Mouse (Mus musculus) lung, embryonic 15.5 days (tissue): Measurements from ENCODE around the gene Rxfp4. TPM values are rescaled to one million over a fixed set of nuclear protein-coding genes. Genes with fewer than 3 reads are reported as not detected.

Experiments
- ATAC-seq: fragments of 200-750 bp; cut with Nextera tagmentation; 2 replicates; pipeline ENCODE4 v1.8.0; 2017; ENCODE audit warnings: moderate number of reproducible peaks, borderline replicate concordance; ENCODE audit not compliant: low FRiP score, low TSS enrichment; ENCODE audit errors: extremely low read depth
- H3K27ac ChIP-seq: fragments of 300-500 bp; sonication (generic); 2 replicates; pipeline ENCODE4 v1.5.1; 2015; ENCODE audit warnings: moderate library complexity, mild to moderate bottlenecking, inconsistent platforms
- H3K27me3 ChIP-seq: fragments of 300-500 bp; sonication (generic); 2 replicates; pipeline ENCODE4 v1.6.1; 2015; ENCODE audit warnings: inconsistent platforms
- H3K36me3 ChIP-seq: fragments of 300-500 bp; sonication (generic); 2 replicates; pipeline ENCODE4 v1.6.1; 2015; ENCODE audit warnings: inconsistent platforms
- H3K4me1 ChIP-seq: fragments of 300-500 bp; sonication (generic); 2 replicates; pipeline ENCODE4 v1.6.1; 2015; ENCODE audit warnings: inconsistent platforms
- H3K4me2 ChIP-seq: fragments of 300-500 bp; sonication (generic); 2 replicates; pipeline ENCODE4 v1.6.1; 2015; ENCODE audit warnings: inconsistent platforms, mild to moderate bottlenecking, moderate library complexity
- H3K4me3 ChIP-seq: fragments of 300-500 bp; sonication (generic); 2 replicates; pipeline ENCODE4 v1.5.1; 2015; ENCODE audit warnings: mild to moderate bottlenecking, inconsistent platforms
- H3K9ac ChIP-seq: fragments of 300-500 bp; sonication (generic); 2 replicates; pipeline ENCODE4 v1.6.1; 2015; ENCODE audit warnings: inconsistent platforms
- H3K9me3 ChIP-seq: fragments of 300-500 bp; sonication (generic); 2 replicates; pipeline ENCODE4 v1.6.1; 2016; ENCODE audit warnings: inconsistent platforms
- WGBS: fragments of 180-500 bp; shearing (Covaris S2); methylation state at CpG from one replicate; pipeline ENCODE4 v1.1.7; 2015; 5-methylcytosine and 5-hydroxymethylcytosine counted together
- polyA plus RNA-seq: library from polyadenylated mRNA; unstranded; fragments of >200 nt; fragmentation: Nextera tagmentation; extraction: Ambion mirVana; gene quantifications from 2 replicates; pipeline ENCODE4 v1.2.1, GENCODE M21; 2015

Gene Rxfp4
- polyA plus RNA-seq, 1 experiment from 2014 or later, result not detected

DNA sequence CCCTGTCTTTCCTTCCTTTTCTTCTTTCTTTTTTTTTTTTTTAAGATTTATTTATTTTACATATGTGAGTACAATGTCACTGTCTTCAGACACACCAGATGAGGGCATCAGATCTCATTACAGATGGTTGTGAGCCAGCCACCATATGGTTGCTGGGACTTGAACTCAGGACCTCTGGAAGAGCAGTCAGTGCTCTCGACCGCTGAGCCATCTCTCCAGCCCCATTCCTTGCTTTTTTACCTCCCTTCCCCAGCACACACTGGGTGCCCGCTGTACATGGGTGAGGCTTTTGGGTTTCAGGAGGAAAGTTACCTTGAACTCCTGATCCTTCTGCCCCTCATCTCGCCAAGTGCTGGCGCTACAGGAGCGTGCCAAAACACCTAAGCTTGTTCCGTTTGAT lies 27.4 kb downstream of the Rxfp4 start:
- H3K4me3 ChIP-seq, result no peak overlapping the region
- WGBS, result 74% methylated on average over 7 of the region's 7 CpGs
- ATAC-seq, result no peak
- H3K36me3 ChIP-seq, result peaks cover 16% of the 10 kb centered on the region; the same call in 1 of the 2 replicates
- no peaks in the 10 kb centered on the region for H3K27me3 ChIP-seq
- peaks cover 71% of the 10 kb centered on the region for H3K4me1 ChIP-seq
- peak overlapping the region; percentile 69; the same call in 1 of the 2 replicates for H3K4me2 ChIP-seq
- H3K9me3 ChIP-seq, result no peaks in the 10 kb centered on the region
- H3K27ac ChIP-seq, result no peak overlapping the region
- no peak overlapping the region; the same call in 1 of the 2 replicates for H3K9ac ChIP-seq

DNA sequence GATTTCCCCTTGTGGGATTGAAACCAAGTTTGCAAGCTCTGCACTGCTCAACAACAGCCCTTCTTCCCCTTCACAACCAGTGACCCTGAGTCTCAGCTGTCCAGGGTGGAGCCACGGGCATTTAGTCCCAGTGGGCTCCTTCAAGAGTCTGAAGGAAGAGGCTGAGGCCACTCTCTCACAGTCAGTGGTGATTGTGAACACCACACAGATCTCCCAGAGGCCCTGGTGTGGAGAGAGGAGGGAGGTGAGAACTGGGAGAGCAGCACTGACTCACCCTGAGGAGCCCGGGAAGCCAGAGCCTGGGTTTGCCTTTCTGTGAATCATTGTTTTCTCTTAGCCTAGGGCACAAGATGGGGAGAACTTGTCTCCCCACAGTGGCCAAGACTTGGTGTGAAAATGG lies 28.0 kb downstream of the Rxfp4 start:
- no peaks in the 10 kb centered on the region for H3K27me3 ChIP-seq
- 0 out of 2 replicates have a peak overlapping the region, but pooled peaks have one; percentile 89 for H3K4me3 ChIP-seq
- no peak for ATAC-seq
- H3K4me1 ChIP-seq, result peaks cover 71% of the 10 kb centered on the region
- H3K4me2 ChIP-seq, result peak overlapping the region; percentile 69
- H3K9me3 ChIP-seq, result no peaks in the 10 kb centered on the region
- H3K36me3 ChIP-seq, result peaks cover 11% of the 10 kb centered on the region; the same call in 1 of the 2 replicates
- peak overlapping the region; percentile 98 for H3K27ac ChIP-seq
- WGBS, result 29% methylated on average over 2 of the region's 2 CpGs
- H3K9ac ChIP-seq, result no peak overlapping the region; the same call in 1 of the 2 replicates

DNA sequence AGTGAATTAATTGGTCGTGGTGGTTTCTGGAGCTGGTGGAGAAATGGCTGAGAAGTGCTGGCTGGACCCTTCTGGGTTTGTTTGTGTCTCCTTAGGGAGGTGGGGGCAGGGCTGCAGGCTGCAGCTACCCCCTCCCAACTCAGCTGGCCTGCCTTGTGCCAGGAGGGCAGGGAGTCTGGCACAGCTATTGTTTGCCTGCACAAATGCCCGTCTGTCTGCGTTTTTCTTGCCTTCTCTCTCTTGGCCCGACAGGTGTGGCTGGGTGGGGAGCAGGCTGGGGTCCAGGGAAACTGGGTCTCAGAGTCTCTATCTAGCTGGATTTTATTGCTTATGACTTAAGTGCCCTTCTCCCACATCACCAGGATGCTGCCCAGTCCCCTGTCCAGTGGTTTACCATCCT lies 28.6 kb downstream of the Rxfp4 start:
- Histone ChIP-seq H3K27me3 (no peaks in the 10 kb centered on the region), H3K4me3 (peak overlapping the region; percentile 89), H3K9me3 (no peaks in the 10 kb centered on the region), H3K9ac (0 out of 2 replicates have a peak overlapping the region, but pooled peaks have one; percentile 95), H3K27ac (peak overlapping the region; percentile 98), H3K4me2 (peak overlapping the region; percentile 69), H3K36me3 (peaks cover 5% of the 10 kb centered on the region; the same call in 1 of the 2 replicates), H3K4me1 (peaks cover 71% of the 10 kb centered on the region)
- no peak for ATAC-seq
- 15% methylated on average over 4 of the region's 4 CpGs for WGBS

DNA sequence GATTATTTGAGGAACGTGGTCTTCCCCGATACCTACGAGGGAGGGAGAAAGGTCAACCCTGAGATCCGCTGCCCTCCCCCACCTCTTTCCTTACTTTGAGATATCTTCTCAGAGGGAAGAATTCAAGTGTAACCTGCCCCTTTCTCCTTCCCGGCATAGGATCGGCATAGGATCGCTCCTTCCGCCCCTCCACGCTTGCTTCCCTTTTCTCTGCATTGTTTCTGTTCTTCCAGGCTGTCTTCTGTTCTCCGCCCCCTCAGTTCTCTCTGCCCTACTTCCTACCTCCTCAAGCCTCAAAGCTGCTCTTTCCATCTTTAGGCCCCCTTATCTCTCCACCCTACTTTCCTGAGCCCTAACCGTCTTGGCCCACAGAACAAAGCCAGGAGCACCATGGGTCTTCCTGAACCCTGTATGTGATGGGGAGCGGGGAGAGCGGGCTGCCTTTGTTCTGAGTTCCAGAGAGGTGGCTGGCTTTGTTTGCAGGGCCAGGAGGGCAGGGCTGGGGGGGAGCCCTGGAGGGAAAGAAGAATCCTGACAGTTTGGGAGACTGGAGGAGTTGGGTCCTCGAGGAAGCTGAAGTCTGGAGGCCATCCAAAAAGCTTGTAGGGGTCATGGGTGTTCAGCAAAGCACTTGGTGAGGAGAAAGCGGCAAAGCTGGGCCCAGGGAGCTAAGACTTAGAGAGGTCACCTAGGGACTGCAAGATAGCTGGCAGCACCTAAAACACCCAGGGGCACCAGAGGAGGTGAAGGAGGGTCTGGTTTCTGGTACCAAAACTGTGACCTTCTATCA lies 29.4 kb downstream of the Rxfp4 start:
- Histone ChIP-seq H3K36me3 (0 out of 2 replicates have a peak, but pooled peaks cover 5% of the 10 kb centered on the region), H3K4me1 (peaks cover 68% of the 10 kb centered on the region), H3K9me3 (no peaks in the 10 kb centered on the region), H3K27me3 (no peaks in the 10 kb centered on the region), H3K4me3 (peak overlapping the region; percentile 89), H3K4me2 (peak overlapping the region; percentile 69), H3K9ac (peak overlapping the region; percentile 95), H3K27ac (peak overlapping the region; percentile 98)
- 1% methylated on average over 15 of the region's 15 CpGs for WGBS
- ATAC-seq, result no peak

DNA sequence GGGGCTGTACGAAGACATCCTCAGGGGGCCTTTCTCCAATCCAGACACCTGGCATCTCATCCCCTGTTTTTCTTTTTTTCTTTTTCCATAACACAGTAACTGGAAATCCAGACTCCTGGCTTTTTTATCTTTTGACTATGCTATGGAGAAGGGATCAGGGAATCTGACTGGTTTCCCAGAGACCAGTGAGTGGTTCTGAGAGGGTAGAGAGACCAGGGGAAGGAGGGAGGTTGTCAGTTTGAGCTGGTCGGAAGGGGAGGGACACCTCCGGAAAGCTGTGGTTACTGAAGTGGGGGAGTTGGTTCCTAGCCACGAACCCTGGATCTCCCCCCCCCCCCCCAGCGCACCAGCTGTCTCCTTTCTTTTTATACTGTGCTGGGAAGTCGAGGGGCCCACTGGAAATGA lies 30.0 kb downstream of the Rxfp4 start:
- H3K9me3 ChIP-seq, result no peaks in the 10 kb centered on the region
- peak overlapping the region; percentile 95 for H3K9ac ChIP-seq
- peak overlapping the region; percentile 69 for H3K4me2 ChIP-seq
- peak overlapping the region; percentile 98 for H3K27ac ChIP-seq
- ATAC-seq, result 0 out of 2 replicates have a peak, but pooled peaks have one; percentile 12
- peaks cover 69% of the 10 kb centered on the region for H3K4me1 ChIP-seq
- peak overlapping the region; percentile 89 for H3K4me3 ChIP-seq
- WGBS, result 0% methylated on average over 5 of the region's 6 CpGs
- no peaks in the 10 kb centered on the region for H3K27me3 ChIP-seq
- 0 out of 2 replicates have a peak, but pooled peaks cover 5% of the 10 kb centered on the region for H3K36me3 ChIP-seq

DNA sequence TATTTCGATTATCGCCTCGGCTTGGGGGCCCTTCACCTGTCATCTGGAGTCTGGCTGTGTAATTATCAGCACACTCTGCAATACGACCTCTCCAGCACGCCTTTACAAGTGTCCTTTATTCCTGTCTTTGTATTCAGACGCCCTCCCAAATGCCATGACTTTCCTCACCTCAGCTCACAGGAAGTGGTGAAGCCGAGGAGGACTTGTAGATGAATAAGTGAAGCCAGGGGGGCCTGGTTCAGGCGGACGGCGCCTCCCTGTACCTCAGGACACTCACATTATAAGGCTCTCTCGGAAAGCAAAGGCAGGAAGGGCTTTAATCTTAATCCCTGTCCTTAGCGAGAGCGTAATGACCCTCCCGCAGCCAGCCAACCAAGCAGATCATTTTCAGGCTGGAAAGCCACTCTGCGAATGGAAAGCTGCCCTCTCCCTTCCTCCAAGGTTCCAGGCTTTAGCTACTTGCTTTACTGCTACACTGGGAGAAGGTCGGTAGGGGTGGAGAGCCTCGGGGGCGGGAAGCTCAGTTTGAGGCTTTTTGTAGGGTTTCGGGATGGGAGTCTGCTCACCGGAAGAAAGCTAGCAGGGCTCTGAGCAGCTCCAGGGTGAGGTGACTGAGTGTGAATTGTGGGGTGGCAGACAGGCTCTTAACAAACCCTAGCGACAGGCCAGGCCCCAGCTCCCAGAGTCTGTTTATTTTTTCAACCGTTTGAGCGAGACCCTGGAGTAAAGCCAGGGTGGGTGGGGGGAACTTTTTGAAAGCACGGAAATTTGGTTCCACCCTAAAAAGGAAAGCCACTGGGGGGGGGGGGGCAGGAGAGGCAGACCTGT lies 30.6 kb downstream of the Rxfp4 start:
- Histone ChIP-seq H3K4me3 (peak overlapping the region; percentile 89), H3K4me1 (peaks cover 67% of the 10 kb centered on the region), H3K9me3 (no peaks in the 10 kb centered on the region), H3K27ac (peak overlapping the region; percentile 98), H3K36me3 (0 out of 2 replicates have a peak, but pooled peaks cover 5% of the 10 kb centered on the region), H3K27me3 (no peaks in the 10 kb centered on the region), H3K4me2 (peak overlapping the region; percentile 69), H3K9ac (peak overlapping the region; percentile 95)
- WGBS, result under 1% methylated on average over 24 of the region's 24 CpGs
- ATAC-seq, result peak; percentile 29; the same call in 1 of the 2 replicates

DNA sequence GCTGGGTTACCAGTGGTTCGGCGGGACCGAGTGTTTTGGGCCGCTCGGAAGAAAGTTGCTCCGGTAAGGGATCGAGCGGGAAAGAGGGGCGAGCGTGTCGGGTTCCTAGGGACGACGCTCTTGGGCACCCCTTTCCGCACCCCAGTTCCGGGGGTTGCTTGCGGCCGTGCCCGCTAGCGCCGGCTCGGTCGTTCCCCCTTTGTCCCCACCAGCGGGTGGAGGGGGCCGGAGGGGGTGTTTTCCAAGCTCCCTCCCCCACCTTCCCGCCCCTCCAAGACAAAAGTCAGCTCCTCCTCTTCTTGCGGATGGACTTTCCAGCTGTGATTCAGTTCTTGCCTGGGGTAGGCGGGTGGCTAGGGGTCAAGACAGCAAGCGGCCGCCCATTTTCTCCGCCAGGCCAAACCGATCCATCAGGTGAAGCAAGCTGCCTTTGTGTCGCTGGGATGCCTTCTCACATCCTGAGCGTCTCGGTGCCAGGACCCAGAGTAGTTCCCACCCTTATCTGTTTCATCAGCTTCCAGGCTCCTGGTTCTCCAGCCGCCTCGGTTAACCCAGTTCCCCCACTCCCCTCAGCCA lies 31.3 kb downstream of the Rxfp4 start:
- peak; percentile 48 for ATAC-seq
- WGBS, result under 1% methylated on average over 36 of the region's 36 CpGs

DNA sequence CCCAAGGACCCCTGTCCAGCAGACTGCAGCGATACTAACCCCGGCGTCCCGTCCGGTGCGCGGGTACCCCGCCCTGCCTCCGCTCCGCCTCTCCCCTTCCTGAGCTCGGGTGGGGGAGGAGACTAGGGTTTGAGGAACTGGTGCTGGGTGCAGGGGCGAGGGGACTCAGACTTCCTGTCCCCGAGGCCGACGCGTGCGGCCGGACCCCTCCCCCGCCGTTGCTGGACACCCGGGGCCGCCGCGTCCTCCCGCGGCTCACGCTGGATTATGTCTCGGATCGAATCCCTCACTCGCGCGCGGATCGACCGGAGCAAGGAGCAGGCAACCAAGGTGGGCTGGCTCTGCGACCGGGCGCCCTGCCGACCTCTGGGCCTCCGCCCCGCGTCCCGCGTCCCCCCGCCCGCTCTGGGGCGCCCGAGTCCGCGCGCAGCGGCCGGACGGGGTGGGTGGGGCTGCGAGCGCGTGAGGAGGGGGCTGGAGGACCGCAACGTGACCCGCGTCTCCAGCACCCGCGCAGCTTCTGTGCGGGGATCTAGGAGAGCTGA lies 31.9 kb downstream of the Rxfp4 start:
- peak; percentile 82 for ATAC-seq
- peaks cover 68% of the 10 kb centered on the region for H3K4me1 ChIP-seq
- no peaks in the 10 kb centered on the region for H3K27me3 ChIP-seq
- H3K4me3 ChIP-seq, result peak overlapping the region; percentile 89
- peak overlapping the region; percentile 95 for H3K9ac ChIP-seq
- H3K27ac ChIP-seq, result peak overlapping the region; percentile 98
- no peaks in the 10 kb centered on the region for H3K9me3 ChIP-seq
- 0 out of 2 replicates have a peak, but pooled peaks cover 5% of the 10 kb centered on the region for H3K36me3 ChIP-seq
- H3K4me2 ChIP-seq, result peak overlapping the region; percentile 69
- under 1% methylated on average over 64 of the region's 64 CpGs for WGBS

More for the DNA sequence above, 31.3 kb downstream of the Rxfp4 start:
- Histone ChIP-seq H3K4me1 (peaks cover 68% of the 10 kb centered on the region), H3K27me3 (no peaks in the 10 kb centered on the region), H3K4me2 (peak overlapping the region; percentile 69), H3K36me3 (0 out of 2 replicates have a peak, but pooled peaks cover 5% of the 10 kb centered on the region), H3K9ac (peak overlapping the region; percentile 95), H3K4me3 (peak overlapping the region; percentile 89), H3K27ac (peak overlapping the region; percentile 98), H3K9me3 (no peaks in the 10 kb centered on the region)

DNA sequence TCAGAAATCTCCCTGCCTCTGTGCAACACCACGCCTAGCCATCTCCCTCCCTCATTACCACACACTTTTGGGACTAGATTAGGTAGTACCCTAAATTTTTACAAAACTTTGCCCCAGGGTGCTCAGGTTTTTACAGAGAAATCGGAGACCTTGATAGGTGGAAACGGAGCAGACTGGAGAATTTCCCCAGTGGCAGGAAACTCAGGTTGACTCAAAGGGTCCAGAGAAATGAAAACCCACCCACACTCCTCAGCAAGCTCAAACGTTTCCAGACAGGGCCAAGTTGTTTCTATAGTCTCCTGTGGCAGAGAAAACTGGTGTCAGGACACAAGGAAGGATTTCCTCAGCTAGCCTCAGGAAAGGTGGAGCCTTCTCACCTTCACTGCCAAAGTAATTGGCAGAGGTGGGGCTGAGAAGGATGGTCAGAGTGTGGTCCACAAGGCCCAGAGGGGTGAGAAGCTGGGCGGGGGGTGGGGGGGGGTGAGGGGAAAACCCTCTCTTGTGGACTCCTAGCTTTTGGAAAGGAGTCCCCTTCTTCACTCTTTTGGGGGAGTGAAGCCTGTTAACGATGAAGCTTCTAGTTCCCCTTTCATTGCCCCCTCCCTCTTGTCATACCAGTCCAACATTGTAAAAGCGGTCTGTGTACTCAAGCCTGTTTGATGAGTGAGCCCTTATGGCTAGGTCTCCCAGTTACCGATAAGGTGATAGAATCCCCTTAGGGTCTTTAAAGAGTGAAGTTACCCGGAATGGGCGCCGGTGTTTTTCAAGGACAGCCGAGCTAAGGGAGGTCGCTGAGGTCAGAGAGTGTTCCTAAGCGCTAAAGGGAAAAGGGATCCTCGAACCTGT lies 32.6 kb downstream of the Rxfp4 start:
- Histone ChIP-seq H3K4me1 (peaks cover 68% of the 10 kb centered on the region), H3K36me3 (no peaks in the 10 kb centered on the region), H3K4me2 (peak overlapping the region; percentile 69), H3K9ac (peak overlapping the region; percentile 95), H3K9me3 (no peaks in the 10 kb centered on the region), H3K4me3 (peak overlapping the region; percentile 89), H3K27ac (peak overlapping the region; percentile 98), H3K27me3 (no peaks in the 10 kb centered on the region)
- peak; percentile 3; the same call in 1 of the 2 replicates for ATAC-seq
- WGBS, result 15% methylated on average over 15 of the region's 15 CpGs
